Mouse (Mus musculus): ENCODE results near the gene Hrh2. TPM values are rescaled to one million over a fixed set of nuclear protein-coding genes. Genes with fewer than 3 reads are reported as not detected.
A peak's percentile ranks its signal among the peaks of the same experiment; 100 is the strongest.

Gene Hrh2
- polyA plus RNA-seq, 1 experiment from 2014 or later, result 0.06 TPM

DNA sequence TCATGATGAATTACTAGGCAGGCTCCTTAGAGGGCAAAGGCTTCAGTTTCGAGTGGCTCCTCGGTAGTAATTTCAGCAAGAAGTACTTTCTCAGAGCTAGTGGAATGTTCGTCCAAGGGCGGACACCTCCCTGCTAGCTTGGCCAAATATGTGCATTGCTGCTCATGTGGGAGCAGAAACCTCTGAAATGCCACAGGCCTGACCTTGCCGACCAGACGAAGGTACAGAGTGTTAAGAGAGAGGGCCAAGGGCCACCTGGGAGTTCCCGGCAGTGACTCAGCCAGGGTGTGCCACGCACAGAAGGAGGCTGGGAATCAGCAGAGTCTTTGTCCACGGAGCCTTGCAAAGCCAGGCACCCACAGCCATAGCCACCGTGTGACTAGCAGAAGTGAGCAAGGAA, 39.9 kb downstream of the Hrh2 start:
- Histone ChIP-seq H3K27me3 (ENCODE audit: poor library complexity, severe bottlenecking) (peaks cover 13% of the 10 kb centered on the region; the same call in 1 of the 2 replicates), H3K4me3 (no peak overlapping the region), H3K36me3 (replicated peaks) (no peaks in the 10 kb centered on the region), H3K9me3 (no peaks in the 10 kb centered on the region), H3K4me1 (no peaks in the 10 kb centered on the region; the same call in 1 of the 2 replicates), H3K27ac (no peak overlapping the region)
- no peak for DNase-seq (ENCODE audit: extremely low spot score, low spot score)
- 81% methylated on average over 10 of the region's 10 CpGs for WGBS

- H3K27me3 ChIP-seq (ENCODE audit: poor library complexity, severe bottlenecking), result no peaks in the 10 kb centered on the region
- H3K9me3 ChIP-seq, result no peaks in the 10 kb centered on the region
- H3K36me3 ChIP-seq (replicated peaks), result no peaks in the 10 kb centered on the region
- 78% methylated on average over 6 of the region's 6 CpGs for whole genome bisulfite sequencing
- H3K27ac ChIP-seq, result no peak overlapping the region
- no peaks in the 10 kb centered on the region for H3K4me1 ChIP-seq
- no peak for DNase-seq (ENCODE audit: extremely low spot score, low spot score)
- no peak overlapping the region for H3K4me3 ChIP-seq
Measured at GRCm38 (mm10) chr13:54237512-54237911, 45.6 kb downstream of the Hrh2 start.

- H3K9me3 ChIP-seq, result no peaks in the 10 kb centered on the region
- no peak overlapping the region for H3K4me3 ChIP-seq
- WGBS, result 66% methylated on average over 14 of the region's 14 CpGs
- DNase-seq (ENCODE audit: extremely low spot score, low spot score), result no peak
- H3K36me3 ChIP-seq (replicated peaks), result no peaks in the 10 kb centered on the region
- no peaks in the 10 kb centered on the region for H3K27me3 ChIP-seq (ENCODE audit: poor library complexity, severe bottlenecking)
- H3K4me1 ChIP-seq, result no peaks in the 10 kb centered on the region
- no peak overlapping the region for H3K27ac ChIP-seq
Measured at GRCm38 (mm10) chr13:54238585-54239323, 46.8 kb downstream of the Hrh2 start.

DNA sequence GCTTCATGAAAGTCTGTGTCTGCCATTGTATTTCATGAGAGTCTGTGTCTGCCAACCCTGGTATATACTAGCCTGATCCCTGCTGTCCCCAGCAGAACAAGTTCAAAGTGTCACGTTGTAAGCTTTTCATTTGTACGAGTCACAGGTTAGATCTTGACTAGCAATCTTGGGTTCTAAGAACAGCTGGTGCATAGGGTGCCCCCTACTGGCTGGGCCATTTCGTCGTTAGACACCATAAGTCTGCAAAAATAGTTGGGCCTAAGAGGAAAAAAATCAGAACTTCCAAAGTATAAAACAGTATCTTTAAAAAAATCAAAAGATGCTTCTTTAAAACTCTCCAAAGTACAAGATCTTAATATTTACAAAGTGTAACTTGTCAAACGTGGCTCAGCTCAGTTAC, 50.5 kb downstream of the Hrh2 start:
- Histone ChIP-seq H3K9me3 (no peaks in the 10 kb centered on the region), H3K27ac (no peak overlapping the region), H3K4me1 (no peaks in the 10 kb centered on the region), H3K4me3 (no peak overlapping the region), H3K27me3 (ENCODE audit: poor library complexity, severe bottlenecking) (peaks cover 5% of the 10 kb centered on the region; the same call in 1 of the 2 replicates), H3K36me3 (replicated peaks) (no peaks in the 10 kb centered on the region)
- WGBS, result 72% methylated on average over 5 of the region's 5 CpGs
- no peak for DNase-seq (ENCODE audit: extremely low spot score, low spot score)

DNA sequence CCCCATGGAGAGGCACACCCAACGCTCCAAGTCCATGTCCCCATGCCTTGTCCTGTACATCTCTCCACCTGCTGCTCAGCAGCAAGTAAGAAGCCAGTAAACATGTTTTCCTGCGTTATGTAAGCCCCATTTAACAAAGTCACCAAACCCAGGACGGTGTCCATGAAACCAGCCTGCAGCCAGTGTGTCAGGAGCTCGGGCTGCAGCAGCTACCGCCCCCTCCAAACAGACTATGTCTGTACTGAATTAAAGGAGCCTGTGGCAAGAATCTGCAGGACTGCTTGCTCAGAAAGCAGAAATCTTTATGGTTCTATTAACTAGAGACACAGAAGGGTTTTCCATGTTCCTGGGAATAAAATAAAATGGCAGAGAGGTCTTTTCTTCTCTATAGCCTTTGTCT, 53.3 kb downstream of the Hrh2 start:
- peaks cover 17% of the 10 kb centered on the region for H3K4me1 ChIP-seq
- no peaks in the 10 kb centered on the region for H3K36me3 ChIP-seq (replicated peaks)
- H3K27ac ChIP-seq, result no peak overlapping the region
- H3K27me3 ChIP-seq (ENCODE audit: poor library complexity, severe bottlenecking), result peaks cover 18% of the 10 kb centered on the region
- no peaks in the 10 kb centered on the region for H3K9me3 ChIP-seq
- WGBS, result 79% methylated on average over 5 of the region's 5 CpGs
- no peak overlapping the region for H3K4me3 ChIP-seq
- no peak for DNase-seq (ENCODE audit: extremely low spot score, low spot score)

GRCm38 (mm10) chr13:54247545-54247944, 55.6 kb downstream of the Hrh2 start:
- DNase-seq (ENCODE audit: extremely low spot score, low spot score), result peak; percentile 80
- H3K27ac ChIP-seq, result no peak overlapping the region
- H3K36me3 ChIP-seq (replicated peaks), result no peaks in the 10 kb centered on the region
- no peak overlapping the region for H3K4me3 ChIP-seq
- 28% methylated on average over 4 of the region's 4 CpGs for WGBS
- peaks cover 25% of the 10 kb centered on the region for H3K4me1 ChIP-seq
- no peaks in the 10 kb centered on the region for H3K9me3 ChIP-seq
- H3K27me3 ChIP-seq (ENCODE audit: poor library complexity, severe bottlenecking), result peaks cover 32% of the 10 kb centered on the region

- H3K4me3 ChIP-seq, result no peak overlapping the region
- 78% methylated on average over 13 of the region's 13 CpGs for WGBS
- no peak overlapping the region for H3K27ac ChIP-seq
- DNase-seq (ENCODE audit: extremely low spot score, low spot score), result no peak
- peaks cover 25% of the 10 kb centered on the region for H3K4me1 ChIP-seq
- H3K9me3 ChIP-seq, result no peaks in the 10 kb centered on the region
- peaks cover 36% of the 10 kb centered on the region for H3K27me3 ChIP-seq (ENCODE audit: poor library complexity, severe bottlenecking)
- no peaks in the 10 kb centered on the region for H3K36me3 ChIP-seq (replicated peaks)
Measured at GRCm38 (mm10) chr13:54248436-54248995, 56.6 kb downstream of the Hrh2 start.

DNA sequence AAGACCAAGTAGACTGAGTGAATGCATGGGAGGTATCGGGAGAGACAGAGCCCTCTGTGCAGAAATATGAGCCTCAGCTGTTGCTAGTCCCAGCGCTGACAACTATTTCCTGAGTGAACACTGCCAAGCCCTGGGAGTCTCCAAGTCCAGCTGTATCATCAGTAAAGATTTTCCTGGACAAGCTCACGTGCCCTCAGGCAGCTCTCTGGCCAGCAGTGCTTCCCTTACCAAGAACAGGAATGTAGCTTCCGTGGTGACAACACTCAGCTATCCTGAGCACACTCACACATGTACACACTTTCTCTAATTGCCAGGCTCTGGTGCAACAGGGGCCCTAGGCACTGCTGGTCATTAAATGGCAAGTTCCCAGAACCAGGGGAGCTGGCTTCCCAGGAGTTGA, 57.1 kb downstream of the Hrh2 start:
- no peak for DNase-seq (ENCODE audit: extremely low spot score, low spot score)
- Histone ChIP-seq H3K4me1 (peaks cover 25% of the 10 kb centered on the region), H3K4me3 (no peak overlapping the region), H3K27me3 (ENCODE audit: poor library complexity, severe bottlenecking) (peaks cover 36% of the 10 kb centered on the region), H3K27ac (0 out of 2 replicates have a peak overlapping the region, but pooled peaks have one; percentile 37), H3K9me3 (no peaks in the 10 kb centered on the region), H3K36me3 (replicated peaks) (no peaks in the 10 kb centered on the region)
- 55% methylated on average over 4 of the region's 4 CpGs for WGBS

DNA sequence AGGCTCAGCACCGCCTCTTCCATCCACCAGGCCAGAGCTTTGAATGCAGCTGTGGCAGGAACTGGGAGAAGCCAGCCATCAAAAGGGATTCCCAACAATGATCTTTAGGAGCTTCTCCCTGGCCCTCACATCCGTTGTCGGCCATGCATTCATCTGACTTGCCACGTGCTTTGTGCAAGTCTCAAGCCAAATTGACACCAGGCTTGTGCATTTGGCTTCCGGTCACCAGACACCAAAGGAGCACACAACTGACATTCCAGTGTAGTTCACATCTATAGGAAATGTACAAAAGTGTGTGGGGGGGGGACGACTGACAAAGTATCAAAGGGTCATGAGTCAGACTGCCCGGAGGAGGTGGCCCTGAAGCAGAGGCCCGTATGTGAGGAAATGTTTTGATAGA, 58.4 kb downstream of the Hrh2 start:
- WGBS, result 43% methylated on average over 8 of the region's 8 CpGs
- no peak overlapping the region for H3K27ac ChIP-seq
- DNase-seq (ENCODE audit: extremely low spot score, low spot score), result no peak
- H3K9me3 ChIP-seq, result no peaks in the 10 kb centered on the region
- H3K4me3 ChIP-seq, result no peak overlapping the region
- peaks cover 25% of the 10 kb centered on the region for H3K4me1 ChIP-seq
- H3K36me3 ChIP-seq (replicated peaks), result no peaks in the 10 kb centered on the region
- peaks cover 40% of the 10 kb centered on the region for H3K27me3 ChIP-seq (ENCODE audit: poor library complexity, severe bottlenecking)

GRCm38 (mm10) chr13:54251541-54252225, 59.8 kb downstream of the Hrh2 start:
- H3K9me3 ChIP-seq, result no peaks in the 10 kb centered on the region
- H3K27me3 ChIP-seq (ENCODE audit: poor library complexity, severe bottlenecking), result peaks cover 37% of the 10 kb centered on the region
- no peaks in the 10 kb centered on the region for H3K36me3 ChIP-seq (replicated peaks)
- no peak overlapping the region for H3K4me3 ChIP-seq
- WGBS, result 83% methylated on average over 11 of the region's 11 CpGs
- no peak for DNase-seq (ENCODE audit: extremely low spot score, low spot score)
- H3K27ac ChIP-seq, result no peak overlapping the region
- H3K4me1 ChIP-seq, result peaks cover 25% of the 10 kb centered on the region

- Histone ChIP-seq H3K36me3 (replicated peaks) (no peaks in the 10 kb centered on the region), H3K9me3 (no peaks in the 10 kb centered on the region), H3K27ac (no peak overlapping the region), H3K4me3 (no peak overlapping the region), H3K27me3 (ENCODE audit: poor library complexity, severe bottlenecking) (peaks cover 14% of the 10 kb centered on the region; the same call in 1 of the 2 replicates), H3K4me1 (peaks cover 7% of the 10 kb centered on the region)
- no peak for DNase-seq (ENCODE audit: extremely low spot score, low spot score)
- WGBS, result 33% methylated on average over 10 of the region's 10 CpGs
Measured at GRCm38 (mm10) chr13:54257580-54258223, 65.8 kb downstream of the Hrh2 start.

- Histone ChIP-seq H3K27me3 (ENCODE audit: poor library complexity, severe bottlenecking) (peaks cover 11% of the 10 kb centered on the region; the same call in 1 of the 2 replicates), H3K27ac (no peak overlapping the region), H3K4me1 (peaks cover 7% of the 10 kb centered on the region), H3K4me3 (no peak overlapping the region), H3K36me3 (replicated peaks) (no peaks in the 10 kb centered on the region), H3K9me3 (no peaks in the 10 kb centered on the region)
- 38% methylated on average over 8 of the region's 8 CpGs for WGBS
- DNase-seq (ENCODE audit: extremely low spot score, low spot score), result no peak
Measured at GRCm38 (mm10) chr13:54258231-54258743, 66.4 kb downstream of the Hrh2 start.

Measured in forebrain, embryonic 10.5 days (tissue).